Mouse (Mus musculus): ENCODE data around the gene Faf2.

DNA sequence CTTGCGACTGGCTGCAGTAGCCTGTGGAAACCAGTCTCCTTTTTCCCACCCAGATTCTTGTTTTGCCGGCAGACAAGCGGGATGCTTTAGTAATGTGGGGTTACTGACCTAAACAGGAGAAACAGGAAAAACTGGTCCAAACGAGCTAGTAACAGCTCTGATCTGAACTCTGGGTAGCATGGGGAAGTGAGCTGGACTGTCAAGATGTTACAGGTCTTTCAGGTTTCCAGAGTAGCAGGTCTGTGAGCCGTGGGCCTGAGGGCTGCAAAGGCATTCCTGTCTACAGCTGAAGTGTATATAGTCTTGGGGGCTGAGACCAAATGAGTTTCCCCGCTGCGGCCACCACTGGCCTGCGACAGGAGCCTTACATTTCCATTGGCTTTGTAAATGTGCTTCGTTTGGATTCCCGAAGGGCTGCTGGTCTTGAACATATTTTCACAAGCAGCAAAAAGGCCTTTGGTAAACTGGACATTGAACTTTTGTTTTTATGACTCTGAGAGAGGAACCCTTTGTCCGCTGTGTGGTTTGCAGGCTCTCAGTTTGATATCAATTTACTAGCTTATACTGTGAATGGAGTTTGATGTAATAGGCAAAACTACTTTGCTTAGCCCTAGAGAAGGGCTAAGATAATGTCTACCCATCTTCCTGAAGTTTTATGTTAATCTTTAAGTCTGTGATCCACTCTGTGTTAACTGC, 54.5 kb downstream of the Faf2 start:
- TF ChIP-seq CTCF (conservative IDR thresholded peaks at IDR 0.05; ENCODE audit: low read length) (no peak), NANOG (IDR thresholded peaks at IDR 0.05; ENCODE audit: borderline replicate concordance, low read length) (no peak)
